Mouse (Mus musculus) adrenal gland, postnatal 10 days (tissue): ENCODE measurements around the gene Esrrg. TPM values are rescaled to one million over a fixed set of nuclear protein-coding genes. Genes with fewer than 3 reads are reported as not detected.

ENCODE experiments used
- DNase-seq: peaks from one replicate; pipeline ENCODE4 v3.0.0; 2021; ENCODE audit warnings: mixed read lengths
- total RNA-seq, 2 experiments: library from RNA; stranded (reverse); gene quantifications; 2 replicates each; pipeline ENCODE4 v1.2.3; 2021

The Esrrg gene
- total RNA-seq, 2 experiments from 2014 or later = 18.8 to 28.7 TPM

DNA sequence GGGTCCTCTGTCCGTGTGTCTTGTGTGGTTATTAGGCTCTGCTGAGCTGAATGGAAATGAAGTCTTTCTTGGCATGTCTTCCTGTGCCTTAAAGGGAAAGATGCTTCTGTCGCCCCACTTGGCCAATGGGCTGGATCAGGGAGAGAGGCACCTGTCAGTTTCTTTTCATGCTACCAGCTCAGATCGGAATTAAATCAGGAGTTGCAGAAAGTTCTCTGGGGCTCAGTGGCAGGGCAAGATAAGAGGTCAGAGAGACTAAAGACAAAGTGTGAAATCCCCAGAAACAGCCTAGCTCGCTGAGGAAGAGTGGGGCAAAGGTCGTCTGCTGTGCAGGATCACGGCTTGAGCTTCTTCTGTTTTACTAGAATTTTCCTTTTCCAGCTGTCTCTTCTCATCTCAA, 97.5 kb downstream of the Esrrg start:
- peak; percentile 12 for DNase-seq

- DNase-seq = no peak
These were observed 98.6 kb downstream of the Esrrg start for GRCm38 (mm10) chr1:187707176-187707575.

DNA sequence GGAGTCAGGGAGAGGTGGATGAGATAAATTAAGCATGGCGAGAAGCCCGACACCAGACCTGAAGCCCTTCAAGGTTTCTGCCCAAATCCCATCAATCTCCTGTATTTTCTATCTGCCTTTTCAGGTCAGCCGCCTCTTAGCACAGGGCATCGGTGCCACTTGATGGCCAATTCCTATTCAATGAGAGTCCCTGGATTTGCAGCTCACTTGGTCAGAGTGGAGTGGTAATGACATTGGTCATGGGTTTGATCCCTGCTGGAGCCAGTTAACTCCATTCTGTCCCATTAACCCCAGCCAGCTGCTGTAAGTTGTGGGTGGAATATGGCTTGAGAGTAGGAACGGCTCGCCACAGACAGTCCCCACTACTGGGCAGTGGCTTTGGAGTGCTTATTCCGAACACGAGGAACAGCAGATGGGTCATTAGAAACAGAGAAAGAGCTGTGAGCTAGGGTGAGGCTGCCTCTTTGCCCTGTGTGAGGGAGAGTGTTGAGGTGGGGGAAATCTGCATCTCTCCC, 101.9 kb downstream of the Esrrg start:
- DNase-seq = no peak

DNA sequence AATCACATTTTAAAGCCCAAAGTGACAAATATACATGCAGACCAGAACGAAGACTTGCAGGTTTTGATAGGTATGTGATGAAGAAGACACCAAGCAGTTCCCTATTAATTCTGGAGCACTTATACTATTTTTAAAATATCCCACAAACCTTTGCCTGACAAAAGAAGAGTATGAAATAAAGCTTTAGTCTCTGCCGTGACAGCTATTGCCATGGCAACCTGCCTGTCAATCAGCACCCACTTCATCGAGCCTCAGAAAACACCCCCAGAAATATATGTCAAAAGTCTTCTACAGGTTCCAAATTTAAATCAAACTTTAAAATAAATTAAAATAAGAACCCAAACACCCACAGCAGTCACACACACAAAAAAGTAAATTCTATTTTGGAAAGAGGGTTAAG, 112.4 kb downstream of the Esrrg start:
- DNase-seq = no peak

DNA sequence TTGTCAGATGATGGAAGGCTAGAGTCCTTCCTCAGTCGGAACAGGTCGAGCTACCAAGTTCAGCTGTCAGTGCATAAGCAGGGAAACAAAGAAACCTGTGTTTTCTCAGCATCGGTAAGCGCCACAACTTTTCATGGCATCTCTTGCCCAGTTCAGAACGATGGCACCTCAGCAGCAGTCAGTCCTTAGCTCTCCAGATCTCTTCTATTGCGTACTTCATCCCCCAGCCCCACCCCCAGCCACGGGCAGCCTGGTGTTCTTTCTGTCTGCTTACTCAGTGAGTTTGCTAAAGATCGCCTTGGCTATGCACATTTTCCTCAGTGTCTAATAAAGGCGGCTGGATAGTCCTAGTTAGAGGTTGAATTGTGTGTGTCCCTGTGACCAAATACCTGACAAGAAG, 113.4 kb downstream of the Esrrg start:
- DNase-seq = no peak

GRCm38 (mm10) chr1:187724651-187725050, 116.1 kb downstream of the Esrrg start:
- no peak for DNase-seq

DNA sequence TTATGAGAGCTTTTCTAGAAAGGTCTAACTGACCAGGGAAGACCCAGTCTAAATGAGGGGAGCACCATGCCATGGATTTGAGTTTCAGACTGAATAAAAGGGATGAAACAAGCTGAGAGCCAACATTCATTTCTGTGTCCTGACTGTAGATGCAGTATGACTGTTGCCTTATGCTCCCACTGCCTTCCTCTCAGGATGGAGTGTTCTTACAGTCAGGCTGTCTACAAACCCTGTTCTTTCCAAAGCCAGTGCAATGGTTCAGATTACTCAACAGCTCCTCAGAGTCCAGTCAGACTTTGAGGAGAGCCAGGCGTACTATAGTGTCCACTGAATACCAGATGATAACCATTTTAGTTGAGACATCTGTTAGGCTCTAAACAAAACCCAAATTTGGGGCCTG, 116.8 kb downstream of the Esrrg start:
- DNase-seq = no peak

DNA sequence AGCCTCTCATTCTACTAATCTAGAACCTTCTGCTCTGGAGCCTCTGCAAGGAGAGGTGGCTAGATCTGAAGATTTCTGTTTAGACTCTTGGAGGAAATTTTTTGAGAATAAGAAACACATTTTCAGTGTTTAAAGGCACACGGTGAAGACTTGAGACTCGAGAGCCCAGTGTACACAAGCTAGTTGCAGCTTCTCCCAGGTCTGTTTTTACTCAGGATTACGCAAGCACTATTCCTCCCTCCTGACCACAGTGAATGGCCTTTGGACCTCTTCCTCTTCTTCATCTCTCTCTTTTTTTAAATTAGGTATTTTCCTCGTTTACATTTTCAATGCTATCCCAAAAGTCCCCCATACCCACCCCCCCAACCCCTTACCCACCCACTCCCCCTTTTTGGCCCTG, 122.6 kb downstream of the Esrrg start:
- no peak for DNase-seq

- no peak for DNase-seq
These were observed 127.9 kb downstream of the Esrrg start for GRCm38 (mm10) chr1:187736507-187736906.

- no peak for DNase-seq
These were observed 128.7 kb downstream of the Esrrg start for GRCm38 (mm10) chr1:187737296-187737695.

- peak; percentile 53 for DNase-seq
These were observed 131.9 kb downstream of the Esrrg start for GRCm38 (mm10) chr1:187740531-187740930.

DNA sequence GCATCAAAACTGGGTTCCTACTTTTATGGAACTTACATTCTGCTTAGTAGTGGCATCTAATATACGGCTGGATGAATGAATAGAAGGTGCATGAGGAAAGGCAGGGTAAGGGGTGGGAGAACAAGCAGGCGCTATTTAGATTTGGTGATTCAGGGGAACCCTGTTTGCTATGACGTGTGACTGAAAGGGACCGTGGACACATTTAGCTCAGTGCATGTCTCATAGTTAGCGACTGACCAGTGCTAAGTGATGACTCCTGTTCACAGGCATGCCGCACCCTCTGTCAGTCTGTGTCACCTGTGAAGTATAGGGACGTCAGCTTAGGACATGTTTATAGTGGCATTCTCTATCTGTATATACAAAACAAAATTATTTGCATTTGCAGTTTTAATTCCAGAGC, 132.7 kb downstream of the Esrrg start:
- DNase-seq = no peak

DNA sequence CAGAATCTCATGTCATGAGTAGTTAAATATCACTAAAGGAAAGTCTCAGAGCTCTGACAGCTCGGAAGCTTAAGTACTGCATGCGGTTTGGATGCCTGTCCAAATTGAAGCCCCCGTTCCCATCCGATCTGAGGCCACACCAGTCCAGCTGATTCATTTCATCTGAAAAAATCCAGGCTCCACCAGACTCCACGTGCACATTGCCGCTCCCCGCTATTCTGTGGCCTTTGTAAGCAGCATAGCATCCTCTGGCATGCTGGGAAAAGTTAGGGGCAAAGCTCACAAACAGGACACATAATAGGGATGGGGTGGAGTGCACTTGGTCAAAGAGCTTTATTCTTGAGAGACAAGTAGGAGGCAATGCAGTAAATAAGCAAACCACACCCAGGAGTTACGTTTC, 133.5 kb downstream of the Esrrg start:
- no peak for DNase-seq

- no peak for DNase-seq
These were observed 140.7 kb downstream of the Esrrg start for GRCm38 (mm10) chr1:187749294-187749693.

- no peak for DNase-seq
These were observed 141.3 kb downstream of the Esrrg start for GRCm38 (mm10) chr1:187749931-187750330.

GRCm38 (mm10) chr1:187755528-187755927, 146.9 kb downstream of the Esrrg start:
- DNase-seq = no peak

DNA sequence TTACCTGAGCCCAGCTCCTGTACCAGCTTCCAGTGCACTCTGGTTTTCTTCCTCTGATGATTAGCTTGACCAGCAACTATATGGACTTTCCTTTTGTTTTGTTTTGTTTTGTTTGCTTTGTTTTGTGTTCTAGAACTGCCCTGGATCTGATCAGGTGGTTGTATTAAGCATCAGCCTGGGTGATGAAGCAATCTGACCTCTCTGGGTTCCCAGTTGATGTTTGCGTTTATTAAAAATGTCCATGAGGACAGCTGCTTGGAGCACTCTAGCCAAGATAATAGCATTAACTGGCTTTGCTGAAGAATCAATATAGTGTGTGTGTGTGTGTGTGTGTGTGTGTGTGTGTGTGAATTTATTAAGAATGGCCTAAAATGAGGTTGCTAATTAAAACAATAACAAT, 149.4 kb downstream of the Esrrg start:
- DNase-seq = no peak

- DNase-seq = no peak
These were observed 150.0 kb downstream of the Esrrg start for GRCm38 (mm10) chr1:187758546-187758945.

DNA sequence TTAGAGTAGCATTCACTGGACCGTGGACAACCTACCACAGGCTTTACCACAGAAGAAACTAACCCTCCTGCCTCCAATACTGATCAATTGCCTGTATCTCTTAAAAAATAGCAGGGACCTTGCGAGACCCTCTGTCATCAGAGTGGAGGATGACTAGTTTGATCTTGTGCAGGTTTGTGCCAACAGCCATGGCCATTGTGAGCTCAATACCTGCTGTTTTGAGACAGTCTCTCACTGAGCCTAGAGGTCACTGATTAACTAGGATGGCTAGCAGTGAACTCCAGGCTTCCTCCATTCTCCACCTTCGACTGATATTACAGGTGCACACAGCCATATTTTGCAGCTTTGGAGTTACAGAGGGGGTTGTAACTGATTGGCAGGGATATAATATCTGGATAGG, 150.9 kb downstream of the Esrrg start:
- no peak for DNase-seq

GRCm38 (mm10) chr1:187762641-187763450, 154.3 kb downstream of the Esrrg start:
- peak; percentile 34 for DNase-seq

- DNase-seq = no peak
These were observed 154.8 kb downstream of the Esrrg start for GRCm38 (mm10) chr1:187763451-187763755.

DNA sequence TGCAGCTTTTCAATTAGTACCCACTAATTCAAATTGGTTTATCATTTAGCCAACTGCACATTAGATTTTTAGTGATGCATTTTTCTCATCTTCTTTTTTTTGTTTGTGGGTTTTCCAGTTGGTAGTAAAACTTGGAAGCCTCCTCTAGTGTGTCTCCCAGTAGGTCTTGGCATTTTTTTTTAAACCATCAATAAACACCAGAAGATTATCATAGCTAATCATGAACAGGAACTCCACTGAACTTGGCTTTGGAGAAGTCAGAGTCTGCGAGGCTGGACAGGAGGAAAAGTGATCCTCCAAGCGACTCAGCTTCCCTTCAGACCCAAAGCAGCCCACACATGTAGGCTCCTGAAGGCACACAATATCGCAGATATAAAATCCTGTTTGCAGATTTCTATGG, 155.2 kb downstream of the Esrrg start:
- no peak for DNase-seq

GRCm38 (mm10) chr1:187765577-187765976, 157.0 kb downstream of the Esrrg start:
- no peak for DNase-seq

DNA sequence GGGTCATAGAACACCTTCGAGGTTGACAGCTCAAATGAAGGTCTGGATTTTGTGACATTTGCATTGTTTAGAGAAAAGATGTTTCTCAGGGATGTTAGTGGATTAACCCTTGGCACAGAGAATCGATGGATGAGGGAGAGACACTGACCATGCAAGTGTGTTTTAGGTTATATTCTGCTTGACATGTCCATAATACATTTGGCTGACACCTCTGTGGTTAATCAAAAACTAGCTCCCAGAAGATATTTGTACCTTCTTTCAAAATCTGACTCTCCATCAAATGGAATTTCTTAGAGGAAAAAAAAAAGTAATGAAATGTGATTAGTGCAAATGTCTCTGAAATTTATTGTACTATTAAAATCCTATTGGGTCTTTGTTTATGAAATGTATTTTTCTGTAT, 158.8 kb downstream of the Esrrg start:
- no peak for DNase-seq

- no peak for DNase-seq
These were observed 161.6 kb downstream of the Esrrg start for GRCm38 (mm10) chr1:187770234-187770633.
